Mouse (Mus musculus) embryonic stem cell, embryonic (primary cell): ENCODE data around the gene Vmn1r189.
"Not testable (repeated sequence)": the region's sequence is repeated elsewhere in the genome, so short reads cannot be mapped to it uniquely, and the experiment has no call there.

ENCODE experiments used
- CTCF ChIA-PET, 4 experiments: fragments of 300-600 bp in 2 of 4; fragments of 350-600 bp in 2 of 4; sonication (Branson Sonifier 250); formaldehyde crosslinking; loops; one replicate each; lab custom pipeline; 2022; ENCODE audit warnings: inconsistent platforms in 2 of 4; lab: Charles Lee
- POLR2A ChIA-PET, 4 experiments: fragments of 300-600 bp in 2 of 4; fragments of 350-600 bp in 2 of 4; sonication (Branson Sonifier 250); formaldehyde crosslinking; loops; one replicate each; lab custom pipeline; 2022; ENCODE audit warnings: antibody characterized with exemption in 4 of 4, inconsistent platforms in 1 of 4; lab: Charles Lee

The Vmn1r189 gene

GRCm38 (mm10) chr13:22105724-22106123, at the start of gene Vmn1r189:
Gene Vmn1r189 (minus strand): TSS chr13:22105824.
- POLR2A ChIA-PET, CTCF ChIA-PET: not testable (repeated sequence)

DNA sequence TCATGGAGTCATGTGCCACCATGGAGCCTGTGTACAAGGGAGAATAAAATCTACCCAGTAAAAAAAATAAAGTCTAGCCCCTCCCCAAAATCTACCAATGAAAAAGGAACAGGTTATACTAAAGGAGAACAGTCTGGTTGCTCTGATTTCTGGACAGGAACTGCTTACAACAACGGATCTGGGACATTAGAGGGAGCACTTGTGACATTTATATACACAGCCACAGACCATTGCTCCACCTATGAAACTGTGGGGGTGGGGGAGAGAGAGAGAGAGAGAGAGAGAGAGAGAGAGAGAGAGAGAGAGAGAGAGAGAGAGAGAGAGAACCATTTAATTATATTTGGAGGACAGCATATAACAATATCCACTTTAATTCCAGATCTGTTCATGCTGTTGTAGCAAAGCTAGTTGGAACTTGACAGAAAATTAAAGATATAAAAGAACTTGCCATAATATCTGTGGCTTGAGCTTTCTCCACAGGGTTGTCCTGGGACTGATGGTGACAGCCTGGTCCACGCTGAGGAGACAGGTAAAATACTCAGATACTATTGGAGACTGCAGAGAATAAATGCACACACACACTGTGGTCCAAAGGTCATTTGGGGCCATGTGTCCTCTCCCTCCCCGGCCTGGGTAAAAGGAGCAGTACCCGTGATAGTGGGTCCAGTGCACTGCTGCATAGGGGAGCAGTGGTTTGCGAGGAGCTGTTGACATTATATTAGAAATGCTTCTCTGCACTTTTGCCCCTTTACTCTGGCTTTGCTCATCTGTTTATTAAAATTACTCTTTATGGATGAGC, 31.1 kb upstream of the Vmn1r189 start:
- POLR2A ChIA-PET, CTCF ChIA-PET: not testable (repeated sequence)

- CTCF ChIA-PET, POLR2A ChIA-PET: not testable (repeated sequence)
These were observed 21.5 kb downstream of the Vmn1r189 start, which contains the start of gene Vmn1r188 for GRCm38 (mm10) chr13:22084140-22084539. Gene Vmn1r188 (plus strand): TSS chr13:22084440.

DNA sequence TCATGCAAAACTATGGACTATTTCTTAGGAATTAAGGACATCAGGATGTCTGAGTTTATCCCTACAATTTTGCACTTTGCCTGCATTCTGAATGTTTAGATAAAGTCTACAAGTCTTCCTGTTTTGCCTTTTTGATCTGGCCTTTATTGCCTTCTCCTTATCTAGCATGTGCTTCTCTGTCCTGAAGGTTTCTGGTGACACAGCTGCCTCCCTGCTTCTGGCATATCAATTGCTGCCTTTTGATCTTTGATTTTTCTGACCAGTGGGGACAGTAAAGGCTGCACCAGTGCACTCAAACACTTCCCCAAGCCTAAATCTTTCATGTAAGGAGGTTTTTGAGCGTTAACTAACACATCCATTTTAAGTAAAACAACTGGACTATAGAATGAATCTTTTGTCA, 42.2 kb downstream of the Vmn1r189 start:
- CTCF ChIA-PET: no interaction called here
- POLR2A ChIA-PET: no interaction called here

DNA sequence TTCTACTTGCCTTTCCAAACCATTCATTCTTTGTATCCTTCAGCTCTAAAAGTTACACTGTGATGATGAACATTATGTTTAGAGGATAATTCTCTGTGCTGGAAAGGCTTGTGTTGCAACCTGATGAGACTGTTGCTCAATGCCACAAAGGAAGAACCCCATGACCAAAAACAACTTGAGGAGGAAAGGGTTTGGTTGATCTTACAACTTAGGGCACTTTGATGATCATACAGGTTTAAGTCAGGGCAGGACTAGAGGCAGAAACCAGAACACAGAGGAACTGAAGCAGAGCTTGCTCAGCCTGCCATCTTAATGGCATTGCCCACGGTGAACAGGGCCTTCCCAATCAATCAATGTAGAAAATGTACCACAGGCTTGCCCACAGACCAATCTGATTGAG, 44.2 kb downstream of the Vmn1r189 start:
- ChIA-PET CTCF (interaction anchor here in 1 of 4 experiments (0.6 kb wide), 1 partner anchor 818 kb away, joined by 3 read pairs; no protein-coding TSS in a partner anchor), POLR2A (no interaction called here)

- POLR2A ChIA-PET: interaction anchor here in 2 of 4 experiments (2.2 to 4.8 kb wide), 3 partner anchors 10 to 18 kb away, joined by 8 to 38 read pairs (median 33); partner anchors contain the start of genes Hist1h2ag (in 2 of the 2), Hist1h2bj (in 2 of the 2), Hist1h2ah (in 1 of the 2) and Hist1h2bk (in 1 of the 2)
- CTCF ChIA-PET: no interaction called here
These were observed 51.9 kb downstream of the Vmn1r189 start for GRCm38 (mm10) chr13:22053754-22054153.

GRCm38 (mm10) chr13:22051523-22051859, 54.1 kb downstream of the Vmn1r189 start:
- ChIA-PET CTCF (interaction anchor here in 3 of 4 experiments (0.6 to 1.9 kb wide), 10 partner anchors 9 to 1360 kb away, joined by 3 to 9 read pairs (median 4); partner anchors contain the start of genes Hist1h2ag (in 1 of the 3), Hist1h2bj (in 1 of the 3) and Hist1h4i (in 1 of the 3)), POLR2A (interaction anchor here in 3 of 4 experiments (0.6 to 4.8 kb wide), 19 partner anchors 8 to 1632 kb away, joined by 3 to 38 read pairs (median 4); partner anchors contain the start of genes Hist1h2ag (in 3 of the 3), Hist1h2ah (in 3 of the 3), Hist1h2bj (in 3 of the 3) and Hist1h2bk (in 3 of the 3))

- CTCF ChIA-PET: interaction anchor here in 3 of 4 experiments (0.5 to 1.9 kb wide), 8 partner anchors 8 to 1566 kb away, joined by 3 to 9 read pairs (median 4); partner anchors contain the start of genes Hist1h2ag (in 1 of the 3), Hist1h2bj (in 1 of the 3) and Hist1h4i (in 1 of the 3)
- POLR2A ChIA-PET: interaction anchor here (0.6 to 4.8 kb wide), 20 partner anchors 7 to 1633 kb away, joined by 3 to 38 read pairs (median 4); partner anchors contain the start of genes Hist1h2ah (in 4 of the 4), Hist1h2bk (in 4 of the 4), Hist1h2ag (in 3 of the 4) and Hist1h2bj (in 3 of the 4)
These were observed 54.8 kb downstream of the Vmn1r189 start for GRCm38 (mm10) chr13:22050591-22051522.
